Mouse (Mus musculus) forebrain, embryonic 11.5 days (tissue): ENCODE measurements around the gene Wap. TPM values are rescaled to one million over a fixed set of nuclear protein-coding genes. Genes with fewer than 3 reads are reported as not detected.

Experiments used
- ATAC-seq: fragments of 200-750 bp; cut with Nextera tagmentation; replicated peaks from 2 replicates; pipeline ENCODE4 v1.8.0; 2017; ENCODE audit warnings: moderate TSS enrichment; ENCODE audit not compliant: low FRiP score
- DNase-seq: peaks from one replicate; pipeline ENCODE4 v3.0.0-alpha.2; 2017; ENCODE audit warnings: low spot score
- H3K27ac ChIP-seq: fragments of 300-500 bp; sonication (generic); 2 replicates; pipeline ENCODE4 v1.5.1; 2014; ENCODE audit warnings: low read depth, low read length
- H3K27me3 ChIP-seq: fragments of 300-500 bp; sonication (generic); 2 replicates; pipeline ENCODE4 v1.6.1; 2014; ENCODE audit warnings: mild to moderate bottlenecking, low read length, mixed read lengths; ENCODE audit not compliant: control insufficient read depth, insufficient read depth
- H3K36me3 ChIP-seq: fragments of 300-500 bp; sonication (generic); 2 replicates; pipeline ENCODE4 v1.6.1; 2014; ENCODE audit warnings: mild to moderate bottlenecking, low read length, moderate library complexity, mixed read lengths; ENCODE audit not compliant: control insufficient read depth, insufficient read depth
- H3K4me1 ChIP-seq: fragments of 300-500 bp; sonication (generic); replicated peaks from 2 replicates; pipeline ENCODE4 v1.6.1; 2014; ENCODE audit warnings: low read length, mixed read lengths; ENCODE audit not compliant: control insufficient read depth, insufficient read depth
- H3K4me2 ChIP-seq: fragments of 300-500 bp; sonication (generic); 2 replicates; pipeline ENCODE4 v1.6.1; 2014; ENCODE audit warnings: low read depth, mild to moderate bottlenecking, low read length, moderate library complexity, mixed read lengths; ENCODE audit not compliant: severe bottlenecking
- H3K4me3 ChIP-seq: fragments of 300-500 bp; sonication (generic); 2 replicates; pipeline ENCODE4 v1.5.1; 2014; ENCODE audit warnings: low read depth, low read length
- H3K9ac ChIP-seq: fragments of 300-500 bp; sonication (generic); 2 replicates; pipeline ENCODE4 v1.6.1; 2014; ENCODE audit warnings: low read length
- H3K9me3 ChIP-seq: fragments of 300-500 bp; sonication (generic); 2 replicates; pipeline ENCODE4 v1.6.1; 2016; ENCODE audit warnings: low read length, mixed read lengths; ENCODE audit not compliant: control insufficient read depth
- WGBS: fragments of 180-500 bp; shearing (Covaris S2); extraction: QIAGEN DNeasy Blood & Tissue Kit; methylation state at CpG from one replicate; pipeline ENCODE4 v1.1.7; 2014; 5-methylcytosine and 5-hydroxymethylcytosine counted together
- polyA plus RNA-seq: library from polyadenylated mRNA; unstranded; fragments of >200 nt; fragmentation: Nextera tagmentation; extraction: Ambion mirVana; gene quantifications from 2 replicates; pipeline ENCODE4 v1.2.1, GENCODE M21; 2014

The Wap gene
- polyA plus RNA-seq, 1 experiment from 2014 or later = not detected

GRCm38 (mm10) chr11:6596616-6597015, 41.8 kb downstream of the Wap start:
- Histone ChIP-seq H3K4me2 (no peak overlapping the region), H3K27me3 (no peaks in the 10 kb centered on the region), H3K4me3 (no peak overlapping the region), H3K4me1 (peaks cover 9% of the 10 kb centered on the region), H3K36me3 (peaks cover 14% of the 10 kb centered on the region), H3K9me3 (no peaks in the 10 kb centered on the region), H3K9ac (no peak overlapping the region), H3K27ac (no peak overlapping the region)
- no peak for DNase-seq
- no peak for ATAC-seq
- WGBS = 81% methylated on average over 3 of the region's 3 CpGs

GRCm38 (mm10) chr11:6596205-6596604, 42.2 kb downstream of the Wap start:
- peaks cover 14% of the 10 kb centered on the region for H3K36me3 ChIP-seq
- no peaks in the 10 kb centered on the region for H3K9me3 ChIP-seq
- H3K4me1 ChIP-seq = peaks cover 9% of the 10 kb centered on the region
- no peak overlapping the region for H3K4me3 ChIP-seq
- H3K4me2 ChIP-seq = no peak overlapping the region
- no peaks in the 10 kb centered on the region for H3K27me3 ChIP-seq
- no peak for ATAC-seq
- no peak overlapping the region for H3K27ac ChIP-seq
- H3K9ac ChIP-seq = no peak overlapping the region
- DNase-seq = peak; percentile 49
- 96% methylated on average over 6 of the region's 6 CpGs for WGBS

GRCm38 (mm10) chr11:6595339-6595738, 43.1 kb downstream of the Wap start:
- no peak overlapping the region for H3K27ac ChIP-seq
- H3K27me3 ChIP-seq = no peaks in the 10 kb centered on the region
- no peak overlapping the region for H3K4me2 ChIP-seq
- no peak overlapping the region for H3K9ac ChIP-seq
- no peak overlapping the region for H3K4me3 ChIP-seq
- WGBS = 96% methylated on average over 5 of the region's 5 CpGs
- DNase-seq (no peak), ATAC-seq (no peak)
- peaks cover 9% of the 10 kb centered on the region for H3K4me1 ChIP-seq
- H3K9me3 ChIP-seq = no peaks in the 10 kb centered on the region
- peaks cover 14% of the 10 kb centered on the region for H3K36me3 ChIP-seq

GRCm38 (mm10) chr11:6594845-6595244, 43.6 kb downstream of the Wap start:
- Histone ChIP-seq H3K36me3 (peaks cover 14% of the 10 kb centered on the region), H3K27me3 (no peaks in the 10 kb centered on the region), H3K27ac (no peak overlapping the region), H3K9me3 (no peaks in the 10 kb centered on the region), H3K9ac (no peak overlapping the region), H3K4me1 (peaks cover 9% of the 10 kb centered on the region), H3K4me2 (no peak overlapping the region), H3K4me3 (no peak overlapping the region)
- WGBS = 88% methylated on average over 6 of the region's 6 CpGs
- no peak for DNase-seq
- ATAC-seq = no peak

GRCm38 (mm10) chr11:6593406-6593805, 45.0 kb downstream of the Wap start:
- Histone ChIP-seq H3K9ac (no peak overlapping the region), H3K4me2 (no peak overlapping the region), H3K27ac (no peak overlapping the region), H3K9me3 (no peaks in the 10 kb centered on the region), H3K4me3 (no peak overlapping the region), H3K4me1 (peaks cover under 1% of the 10 kb centered on the region; the same call in 1 of the 2 replicates), H3K36me3 (peaks cover 14% of the 10 kb centered on the region), H3K27me3 (no peaks in the 10 kb centered on the region)
- peak; percentile 47 for DNase-seq
- no peak for ATAC-seq
- WGBS = 82% methylated on average over 11 of the region's 11 CpGs

- no peak overlapping the region for H3K4me2 ChIP-seq
- H3K36me3 ChIP-seq = peaks cover 8% of the 10 kb centered on the region
- H3K4me1 ChIP-seq = no peaks in the 10 kb centered on the region
- WGBS = 85% methylated on average over 10 of the region's 10 CpGs
- ATAC-seq = no peak
- H3K27me3 ChIP-seq = no peaks in the 10 kb centered on the region
- no peaks in the 10 kb centered on the region for H3K9me3 ChIP-seq
- no peak overlapping the region for H3K27ac ChIP-seq
- H3K4me3 ChIP-seq = no peak overlapping the region
- H3K9ac ChIP-seq = no peak overlapping the region
- no peak for DNase-seq
These were observed 47.3 kb downstream of the Wap start for GRCm38 (mm10) chr11:6590933-6591675.

- Histone ChIP-seq H3K4me2 (no peak overlapping the region), H3K4me3 (no peak overlapping the region), H3K9ac (no peak overlapping the region), H3K36me3 (peaks cover 9% of the 10 kb centered on the region), H3K27me3 (no peaks in the 10 kb centered on the region), H3K27ac (no peak overlapping the region), H3K9me3 (no peaks in the 10 kb centered on the region), H3K4me1 (no peaks in the 10 kb centered on the region)
- no peak for DNase-seq
- ATAC-seq = no peak
- 93% methylated on average over 7 of the region's 7 CpGs for WGBS
These were observed 48.6 kb downstream of the Wap start for GRCm38 (mm10) chr11:6589838-6590237.

GRCm38 (mm10) chr11:6588295-6588694, 50.1 kb downstream of the Wap start:
- no peak overlapping the region for H3K4me3 ChIP-seq
- no peak for ATAC-seq
- no peak overlapping the region for H3K27ac ChIP-seq
- no peaks in the 10 kb centered on the region for H3K27me3 ChIP-seq
- H3K4me2 ChIP-seq = no peak overlapping the region
- no peak overlapping the region for H3K9ac ChIP-seq
- WGBS = 95% methylated on average over 7 of the region's 7 CpGs
- H3K9me3 ChIP-seq = no peaks in the 10 kb centered on the region
- peaks cover 9% of the 10 kb centered on the region for H3K36me3 ChIP-seq
- H3K4me1 ChIP-seq = no peaks in the 10 kb centered on the region
- DNase-seq = no peak
